Mouse (Mus musculus) testis, adult 2 months (tissue): ENCODE measurements around the gene Amn. TPM values are rescaled to one million over a fixed set of nuclear protein-coding genes. Genes with fewer than 3 reads are reported as not detected.

Experiments
- H3K27ac ChIP-seq: fragments of 200-500 bp; 2 replicates; pipeline ENCODE4 v1.5.1; 2012; ENCODE audit warnings: low read depth, low read length; ENCODE audit not compliant: control insufficient read depth, insufficient read depth
- H3K27me3 ChIP-seq: fragments of 200-500 bp; 2 replicates; pipeline ENCODE4 v1.6.1; 2012; ENCODE audit warnings: mild to moderate bottlenecking, low read length, moderate library complexity; ENCODE audit not compliant: control insufficient read depth, insufficient read depth
- H3K36me3 ChIP-seq: fragments of 200-500 bp; 2 replicates; pipeline ENCODE4 v1.6.1; 2012; ENCODE audit warnings: mild to moderate bottlenecking, low read length; ENCODE audit not compliant: control insufficient read depth, insufficient read depth
- H3K4me1 ChIP-seq: fragments of 200-500 bp; 2 replicates; pipeline ENCODE4 v1.6.1; 2012; ENCODE audit warnings: low read length; ENCODE audit not compliant: control insufficient read depth, insufficient read depth
- H3K4me3 ChIP-seq: fragments of 200-500 bp; 2 replicates; pipeline ENCODE4 v1.5.1; 2012; ENCODE audit warnings: low read depth, mild to moderate bottlenecking, low read length, moderate library complexity, mixed read lengths; ENCODE audit not compliant: control insufficient read depth
- CTCF ChIP-seq: fragments of 200-500 bp; IDR thresholded peaks from 2 replicates; pipeline ENCODE4 v1.5.1; 2012; ENCODE audit warnings: low read depth, mild to moderate bottlenecking, inconsistent platforms, low read length, moderate library complexity; ENCODE audit not compliant: control insufficient read depth, insufficient read depth, insufficient replicate concordance
- POLR2A ChIP-seq: fragments of 200-500 bp; IDR thresholded peaks from 2 replicates; pipeline ENCODE4 v1.6.1; 2012; ENCODE audit warnings: low read depth, mild to moderate bottlenecking, inconsistent platforms, low read length, moderate library complexity; ENCODE audit not compliant: control insufficient read depth
- polyA plus RNA-seq: library from polyadenylated mRNA; depleted of rRNA; stranded (reverse); fragments of >200 nt; gene quantifications from 2 replicates; pipeline ENCODE4 v1.2.3, GENCODE M21; 2012

Amn gene
- polyA plus RNA-seq, 1 experiment, result 14.4 TPM

GRCm38 (mm10) chr12:111237611-111238188, 33.2 kb upstream of the Amn start:
- TF ChIP-seq POLR2A (no peak), CTCF (no peak)
- no peaks in the 10 kb centered on the region for H3K27me3 ChIP-seq
- no peaks in the 10 kb centered on the region for H3K36me3 ChIP-seq
- H3K4me1 ChIP-seq, result peaks cover 7% of the 10 kb centered on the region
- no peak overlapping the region for H3K27ac ChIP-seq
- no peak overlapping the region for H3K4me3 ChIP-seq

- no peaks in the 10 kb centered on the region for H3K27me3 ChIP-seq
- H3K36me3 ChIP-seq, result no peaks in the 10 kb centered on the region
- H3K4me1 ChIP-seq, result peaks cover 7% of the 10 kb centered on the region
- no peak overlapping the region for H3K27ac ChIP-seq
- H3K4me3 ChIP-seq, result no peak overlapping the region
- TF ChIP-seq CTCF (no peak), POLR2A (no peak)
Observed at GRCm38 (mm10) chr12:111238345-111238744, 32.5 kb upstream of the Amn start.

GRCm38 (mm10) chr12:111238778-111239177, 32.1 kb upstream of the Amn start:
- Histone ChIP-seq H3K4me3 (no peak overlapping the region), H3K4me1 (peaks cover 7% of the 10 kb centered on the region), H3K36me3 (no peaks in the 10 kb centered on the region), H3K27ac (no peak overlapping the region), H3K27me3 (no peaks in the 10 kb centered on the region)
- TF ChIP-seq POLR2A (no peak), CTCF (no peak)

- Histone ChIP-seq H3K27me3 (no peaks in the 10 kb centered on the region), H3K36me3 (no peaks in the 10 kb centered on the region), H3K4me3 (no peak overlapping the region), H3K4me1 (peaks cover 2% of the 10 kb centered on the region; the same call in 1 of the 2 replicates), H3K27ac (no peak overlapping the region)
- TF ChIP-seq POLR2A, result no peak
- no peak for TF ChIP-seq CTCF
Observed at GRCm38 (mm10) chr12:111239930-111240329, 31.0 kb upstream of the Amn start.

GRCm38 (mm10) chr12:111241916-111242315, 29.0 kb upstream of the Amn start:
- no peaks in the 10 kb centered on the region for H3K4me1 ChIP-seq
- TF ChIP-seq POLR2A, result no peak
- TF ChIP-seq CTCF, result no peak
- H3K27me3 ChIP-seq, result no peaks in the 10 kb centered on the region
- H3K27ac ChIP-seq, result no peak overlapping the region
- no peak overlapping the region for H3K4me3 ChIP-seq
- H3K36me3 ChIP-seq, result no peaks in the 10 kb centered on the region; the same call in 1 of the 2 replicates

GRCm38 (mm10) chr12:111242346-111242745, 28.5 kb upstream of the Amn start:
- H3K27me3 ChIP-seq, result no peaks in the 10 kb centered on the region
- H3K36me3 ChIP-seq, result no peaks in the 10 kb centered on the region; the same call in 1 of the 2 replicates
- no peaks in the 10 kb centered on the region for H3K4me1 ChIP-seq
- H3K27ac ChIP-seq, result no peak overlapping the region
- TF ChIP-seq POLR2A (no peak), CTCF (no peak)
- no peak overlapping the region for H3K4me3 ChIP-seq

- H3K27me3 ChIP-seq, result no peaks in the 10 kb centered on the region
- no peak overlapping the region for H3K4me3 ChIP-seq
- TF ChIP-seq CTCF (no peak), POLR2A (no peak)
- no peaks in the 10 kb centered on the region for H3K4me1 ChIP-seq
- no peaks in the 10 kb centered on the region; the same call in 1 of the 2 replicates for H3K36me3 ChIP-seq
- H3K27ac ChIP-seq, result no peak overlapping the region
Observed at GRCm38 (mm10) chr12:111243733-111244132, 27.2 kb upstream of the Amn start.

GRCm38 (mm10) chr12:111245070-111245469, 25.8 kb upstream of the Amn start:
- no peak overlapping the region for H3K4me3 ChIP-seq

More at GRCm38 (mm10) chr12:111245070-111245469, 25.8 kb upstream of the Amn start:
- H3K4me1 ChIP-seq, result no peaks in the 10 kb centered on the region
- no peaks in the 10 kb centered on the region for H3K27me3 ChIP-seq
- no peaks in the 10 kb centered on the region; the same call in 1 of the 2 replicates for H3K36me3 ChIP-seq
- TF ChIP-seq CTCF, result no peak
- no peak overlapping the region for H3K27ac ChIP-seq
